Mouse (Mus musculus): ENCODE measurements around the gene Tmem97. TPM values are rescaled to one million over a fixed set of nuclear protein-coding genes. Genes with fewer than 3 reads are reported as not detected.
A peak's percentile ranks its signal among the peaks of the same experiment; 100 is the strongest.

Tmem97 gene
- polyA plus RNA-seq, 1 experiment from 2014 or later = 75.1 TPM

DNA sequence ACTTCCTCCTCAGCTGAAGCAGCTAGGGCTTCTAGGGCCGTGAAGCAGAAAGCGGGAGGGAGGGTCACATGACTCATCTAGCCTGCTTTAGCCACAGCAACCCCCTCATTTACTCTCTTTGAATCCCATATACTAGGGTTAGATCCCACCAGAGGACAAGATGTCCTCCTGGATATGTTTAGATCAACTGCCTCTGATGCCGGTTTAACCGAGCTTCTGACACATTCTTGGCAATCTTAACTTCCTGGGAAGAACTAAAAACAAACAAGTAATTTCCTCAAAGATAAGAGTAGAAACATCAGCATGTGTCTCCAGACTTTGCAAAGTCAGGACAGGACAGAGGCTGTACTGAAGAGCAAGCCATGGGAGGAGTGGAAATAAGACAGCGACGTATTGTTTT is 16.2 kb upstream of the Tmem97 start:
- H3K4me3 ChIP-seq (ENCODE audit: low read depth, low read length) = no peak overlapping the region
- no peaks in the 10 kb centered on the region for H3K36me3 ChIP-seq (ENCODE audit: control insufficient read depth, insufficient read depth, low read length)
- DNase-seq (ENCODE audit: low spot score) = no peak

DNA sequence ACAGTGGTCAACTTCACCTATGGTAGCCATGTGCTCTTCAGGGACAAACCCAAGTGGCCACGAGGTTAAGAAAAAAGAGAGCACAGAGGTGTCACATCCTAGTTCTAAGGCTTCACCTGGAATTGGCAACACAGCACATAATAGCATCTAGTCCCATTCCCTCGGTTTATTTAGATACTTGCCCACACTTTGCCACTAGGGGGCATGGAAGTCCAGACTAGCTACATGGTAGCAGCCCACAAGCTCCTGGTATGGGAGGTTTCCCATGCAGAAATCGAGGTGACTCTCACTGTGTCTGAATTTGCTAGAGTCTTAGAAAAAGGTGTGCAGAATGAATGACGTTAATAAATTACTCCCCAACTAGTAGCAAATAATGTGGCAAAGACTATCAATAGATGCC is 9.9 kb upstream of the Tmem97 start:
- 26% methylated on average over 4 of the region's 4 CpGs for WGBS
- peak; percentile 73 for DNase-seq (ENCODE audit: low spot score)
- H3K36me3 ChIP-seq (ENCODE audit: control insufficient read depth, insufficient read depth, low read length) = no peaks in the 10 kb centered on the region
- no peak overlapping the region for H3K9ac ChIP-seq (ENCODE audit: low read length)
- H3K27ac ChIP-seq (ENCODE audit: low read depth, low read length) = no peak overlapping the region
- H3K4me1 ChIP-seq (ENCODE audit: control insufficient read depth, insufficient read depth, low read length) = no peaks in the 10 kb centered on the region
- H3K27me3 ChIP-seq (ENCODE audit: control insufficient read depth, insufficient read depth, low read length) = no peaks in the 10 kb centered on the region
- no peak for ATAC-seq (ENCODE audit: insufficient read depth, low FRiP score, low TSS enrichment)
- no peak overlapping the region for H3K4me2 ChIP-seq (ENCODE audit: low read depth)
- H3K4me3 ChIP-seq (ENCODE audit: low read depth, low read length) = no peak overlapping the region
- H3K9me3 ChIP-seq (ENCODE audit: control insufficient read depth, low read length) = no peaks in the 10 kb centered on the region

More for the DNA sequence above, 16.2 kb upstream of the Tmem97 start:
- H3K9ac ChIP-seq (ENCODE audit: low read length) = no peak overlapping the region
- no peak overlapping the region for H3K4me2 ChIP-seq (ENCODE audit: low read depth)
- ATAC-seq (ENCODE audit: insufficient read depth, low FRiP score, low TSS enrichment) = no peak
- no peak overlapping the region for H3K27ac ChIP-seq (ENCODE audit: low read depth, low read length)
- no peaks in the 10 kb centered on the region for H3K9me3 ChIP-seq (ENCODE audit: control insufficient read depth, low read length)
- H3K27me3 ChIP-seq (ENCODE audit: control insufficient read depth, insufficient read depth, low read length) = no peaks in the 10 kb centered on the region
- 83% methylated on average over 6 of the region's 6 CpGs for WGBS
- H3K4me1 ChIP-seq (ENCODE audit: control insufficient read depth, insufficient read depth, low read length) = no peaks in the 10 kb centered on the region

DNA sequence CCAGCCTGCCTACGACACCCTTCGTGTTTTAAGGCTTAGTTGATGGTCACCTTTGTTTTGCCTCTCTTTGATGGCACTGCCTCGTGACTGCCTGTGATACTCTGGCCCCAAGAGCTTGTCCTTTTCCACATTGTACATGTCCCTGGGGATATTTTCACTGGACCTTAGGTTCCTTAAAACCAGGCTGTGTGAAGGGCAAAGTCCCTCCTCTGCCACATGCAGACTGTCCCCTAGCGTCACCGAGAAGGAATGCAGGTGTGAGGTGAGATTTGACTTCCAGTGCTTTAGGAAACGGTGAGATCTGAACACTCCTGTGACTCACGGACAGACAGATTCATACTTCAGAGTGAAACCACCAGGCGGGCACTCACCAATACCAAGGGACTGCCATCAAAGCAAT is 6.7 kb upstream of the Tmem97 start:
- Histone ChIP-seq H3K27me3 (ENCODE audit: control insufficient read depth, insufficient read depth, low read length) (no peaks in the 10 kb centered on the region), H3K9ac (ENCODE audit: low read length) (no peak overlapping the region), H3K9me3 (ENCODE audit: control insufficient read depth, low read length) (0 out of 2 replicates have a peak, but pooled peaks cover 2% of the 10 kb centered on the region), H3K4me1 (ENCODE audit: control insufficient read depth, insufficient read depth, low read length) (no peaks in the 10 kb centered on the region), H3K27ac (ENCODE audit: low read depth, low read length) (no peak overlapping the region), H3K4me3 (ENCODE audit: low read depth, low read length) (no peak overlapping the region), H3K4me2 (ENCODE audit: low read depth) (no peak overlapping the region), H3K36me3 (ENCODE audit: control insufficient read depth, insufficient read depth, low read length) (no peaks in the 10 kb centered on the region)
- no peak for DNase-seq (ENCODE audit: low spot score)
- WGBS = 60% methylated on average over 8 of the region's 8 CpGs
- ATAC-seq (ENCODE audit: insufficient read depth, low FRiP score, low TSS enrichment) = no peak

DNA sequence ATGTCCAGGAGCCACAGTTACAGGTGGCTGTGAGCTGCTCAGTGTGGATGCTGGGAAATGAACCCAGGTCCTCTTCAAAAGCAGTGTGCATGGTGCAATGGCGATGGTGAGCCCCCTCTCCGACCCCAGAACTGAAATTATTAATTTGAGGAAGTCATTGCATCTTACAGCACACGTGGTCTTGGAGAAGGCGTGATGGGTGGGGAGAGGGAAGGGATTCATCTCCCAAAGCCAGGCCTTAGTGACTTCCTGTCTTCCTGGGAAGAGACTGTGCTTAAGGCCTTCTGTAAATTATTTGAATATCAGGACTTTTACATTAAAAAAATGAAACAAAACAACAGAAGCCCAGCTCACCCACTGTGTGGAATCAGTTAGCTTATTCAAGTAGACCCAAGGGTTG is 5.5 kb upstream of the Tmem97 start:
- Histone ChIP-seq H3K9me3 (ENCODE audit: control insufficient read depth, low read length) (0 out of 2 replicates have a peak, but pooled peaks cover 2% of the 10 kb centered on the region), H3K9ac (ENCODE audit: low read length) (no peak overlapping the region), H3K36me3 (ENCODE audit: control insufficient read depth, insufficient read depth, low read length) (no peaks in the 10 kb centered on the region), H3K4me2 (ENCODE audit: low read depth) (no peak overlapping the region), H3K27ac (ENCODE audit: low read depth, low read length) (no peak overlapping the region), H3K4me3 (ENCODE audit: low read depth, low read length) (no peak overlapping the region), H3K4me1 (ENCODE audit: control insufficient read depth, insufficient read depth, low read length) (no peaks in the 10 kb centered on the region), H3K27me3 (ENCODE audit: control insufficient read depth, insufficient read depth, low read length) (no peaks in the 10 kb centered on the region)
- no peak for ATAC-seq (ENCODE audit: insufficient read depth, low FRiP score, low TSS enrichment)
- no peak for DNase-seq (ENCODE audit: low spot score)
- WGBS = 83% methylated on average over 4 of the region's 4 CpGs

DNA sequence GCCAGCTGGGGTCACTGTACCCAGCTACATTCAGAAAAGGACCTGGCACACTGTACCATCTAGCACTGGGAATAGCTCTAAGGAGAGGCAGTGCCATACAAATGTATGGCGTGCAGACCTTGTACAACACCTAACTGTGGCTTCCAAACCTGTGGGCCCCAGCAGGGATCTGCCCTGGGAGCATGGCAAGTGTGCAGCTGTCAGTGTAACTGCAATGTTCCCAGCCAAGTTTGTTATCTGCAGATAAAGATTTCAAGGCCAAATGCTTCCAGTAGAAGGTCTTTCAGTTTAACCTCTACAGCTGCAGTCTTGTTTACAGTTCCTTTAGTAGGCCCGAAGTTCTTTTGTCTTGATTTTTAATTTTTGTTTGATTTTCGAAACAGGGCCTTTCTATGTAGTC is 5.0 kb upstream of the Tmem97 start:
- ATAC-seq (ENCODE audit: insufficient read depth, low FRiP score, low TSS enrichment) (no peak), DNase-seq (ENCODE audit: low spot score) (no peak)
- Histone ChIP-seq H3K36me3 (ENCODE audit: control insufficient read depth, insufficient read depth, low read length) (no peaks in the 10 kb centered on the region), H3K27me3 (ENCODE audit: control insufficient read depth, insufficient read depth, low read length) (no peaks in the 10 kb centered on the region), H3K4me3 (ENCODE audit: low read depth, low read length) (no peak overlapping the region), H3K9ac (ENCODE audit: low read length) (no peak overlapping the region), H3K27ac (ENCODE audit: low read depth, low read length) (no peak overlapping the region), H3K4me2 (ENCODE audit: low read depth) (no peak overlapping the region), H3K9me3 (ENCODE audit: control insufficient read depth, low read length) (0 out of 2 replicates have a peak, but pooled peaks cover 2% of the 10 kb centered on the region), H3K4me1 (ENCODE audit: control insufficient read depth, insufficient read depth, low read length) (no peaks in the 10 kb centered on the region)
- 83% methylated on average over 3 of the region's 3 CpGs for whole genome bisulfite sequencing

DNA sequence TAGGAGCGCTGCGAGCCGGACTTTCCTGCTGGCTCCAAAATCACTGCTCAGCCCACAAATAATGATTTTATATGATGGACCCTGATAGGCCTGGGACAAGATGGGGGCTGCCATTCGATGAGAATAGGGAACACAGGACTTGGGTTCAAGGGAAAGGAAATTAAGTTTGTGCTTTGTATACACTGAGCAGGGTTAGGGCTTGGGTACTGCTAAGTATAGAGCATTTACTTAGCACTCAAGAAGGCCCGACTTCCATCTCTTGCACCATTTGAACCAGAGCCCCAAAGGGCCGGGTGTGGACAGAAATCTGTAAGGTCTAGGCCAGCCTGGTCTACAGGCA is 452 bp upstream of the Tmem97 start:
- Histone ChIP-seq H3K4me3 (ENCODE audit: low read depth, low read length) (peak overlapping the region; percentile 59), H3K4me2 (ENCODE audit: low read depth) (peak overlapping the region; percentile 72), H3K27ac (ENCODE audit: low read depth, low read length) (peak overlapping the region; percentile 72; the same call in 1 of the 2 replicates), H3K4me1 (ENCODE audit: control insufficient read depth, insufficient read depth, low read length) (peaks cover 13% of the 10 kb centered on the region), H3K9ac (ENCODE audit: low read length) (peak overlapping the region; percentile 65), H3K27me3 (ENCODE audit: control insufficient read depth, insufficient read depth, low read length) (no peaks in the 10 kb centered on the region), H3K36me3 (ENCODE audit: control insufficient read depth, insufficient read depth, low read length) (no peaks in the 10 kb centered on the region), H3K9me3 (ENCODE audit: control insufficient read depth, low read length) (0 out of 2 replicates have a peak, but pooled peaks cover 2% of the 10 kb centered on the region)
- WGBS = 37% methylated on average over 6 of the region's 6 CpGs
- ATAC-seq (ENCODE audit: insufficient read depth, low FRiP score, low TSS enrichment) (peak; percentile 29; the same call in 1 of the 2 replicates), DNase-seq (ENCODE audit: low spot score) (no peak)

DNA sequence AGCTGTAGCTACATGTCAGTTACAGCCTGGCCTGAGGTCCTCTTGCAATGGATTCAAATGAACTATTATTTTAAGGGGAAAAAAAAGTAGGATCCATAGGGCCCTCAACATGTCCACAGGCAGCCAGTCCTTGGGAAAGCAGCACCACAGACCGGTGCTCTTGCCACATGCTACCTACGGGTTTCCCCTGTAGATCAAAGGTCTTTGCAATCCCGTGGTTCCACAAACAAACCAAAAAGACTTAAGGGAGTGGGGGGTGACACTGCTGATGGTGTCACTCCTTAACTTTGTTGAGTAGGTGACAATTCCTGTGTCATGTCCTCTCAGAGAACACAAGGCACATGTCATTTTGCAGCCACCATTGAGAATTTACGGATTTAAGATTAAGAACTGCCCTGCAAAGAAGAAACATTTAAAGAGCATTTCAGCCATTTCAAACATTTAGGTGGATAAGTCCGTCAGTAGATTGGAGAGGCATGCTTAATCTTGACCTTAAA is 1.0 kb downstream of the Tmem97 start:
- WGBS = 20% methylated on average over 5 of the region's 5 CpGs
- Histone ChIP-seq H3K4me2 (ENCODE audit: low read depth) (peak overlapping the region; percentile 72), H3K36me3 (ENCODE audit: control insufficient read depth, insufficient read depth, low read length) (0 out of 2 replicates have a peak, but pooled peaks cover 2% of the 10 kb centered on the region), H3K27ac (ENCODE audit: low read depth, low read length) (no peak overlapping the region), H3K9ac (ENCODE audit: low read length) (peak overlapping the region; percentile 70), H3K27me3 (ENCODE audit: control insufficient read depth, insufficient read depth, low read length) (no peaks in the 10 kb centered on the region), H3K4me3 (ENCODE audit: low read depth, low read length) (peak overlapping the region; percentile 59), H3K4me1 (ENCODE audit: control insufficient read depth, insufficient read depth, low read length) (peaks cover 13% of the 10 kb centered on the region), H3K9me3 (ENCODE audit: control insufficient read depth, low read length) (0 out of 2 replicates have a peak, but pooled peaks cover 2% of the 10 kb centered on the region)
- DNase-seq (ENCODE audit: low spot score) (no peak), ATAC-seq (ENCODE audit: insufficient read depth, low FRiP score, low TSS enrichment) (no peak)

DNA sequence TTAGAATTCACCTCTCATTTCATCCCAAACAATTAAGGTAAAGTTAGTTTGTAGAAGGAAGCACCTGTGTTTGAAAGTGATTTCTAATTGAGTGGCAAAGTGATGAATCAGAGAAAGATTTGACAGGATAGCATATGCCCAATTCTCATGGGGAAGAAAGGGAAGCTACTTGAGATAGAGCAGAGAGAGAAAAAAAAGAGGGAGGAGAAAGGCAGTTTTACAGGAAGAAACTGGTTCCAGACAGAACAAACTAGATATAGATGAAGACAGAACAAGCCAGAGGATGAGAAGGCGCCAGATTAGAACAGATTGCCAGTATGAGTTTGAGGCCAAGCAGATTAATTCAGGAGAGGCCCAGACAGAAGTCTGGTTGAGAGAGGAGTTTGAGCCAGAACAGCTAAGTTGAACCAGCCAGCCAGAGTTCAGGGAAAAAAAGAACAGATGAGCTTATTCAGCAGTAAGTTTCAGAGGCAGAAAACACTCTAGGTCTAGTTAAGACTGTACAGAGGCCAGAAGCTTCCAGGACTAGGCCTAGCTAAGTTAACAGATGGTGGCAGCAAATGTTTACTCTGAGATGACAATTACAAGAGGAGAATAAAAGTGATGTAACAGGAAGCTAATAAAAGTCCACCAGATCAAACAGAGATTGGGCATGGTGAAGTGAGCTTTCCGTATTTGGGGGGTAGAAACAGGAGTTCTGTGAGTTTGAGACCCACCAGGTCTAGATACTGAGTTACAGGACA is 2.7 kb downstream of the Tmem97 start:
- H3K9ac ChIP-seq (ENCODE audit: low read length) = no peak overlapping the region
- H3K4me2 ChIP-seq (ENCODE audit: low read depth) = no peak overlapping the region
- H3K36me3 ChIP-seq (ENCODE audit: control insufficient read depth, insufficient read depth, low read length) = peaks cover 6% of the 10 kb centered on the region; the same call in 1 of the 2 replicates
- DNase-seq (ENCODE audit: low spot score) (no peak), ATAC-seq (ENCODE audit: insufficient read depth, low FRiP score, low TSS enrichment) (no peak)
- no peak overlapping the region for H3K27ac ChIP-seq (ENCODE audit: low read depth, low read length)
- H3K9me3 ChIP-seq (ENCODE audit: control insufficient read depth, low read length) = no peaks in the 10 kb centered on the region
- H3K27me3 ChIP-seq (ENCODE audit: control insufficient read depth, insufficient read depth, low read length) = no peaks in the 10 kb centered on the region
- WGBS = 85% methylated on average over 2 of the region's 2 CpGs
- no peak overlapping the region for H3K4me3 ChIP-seq (ENCODE audit: low read depth, low read length)
- H3K4me1 ChIP-seq (ENCODE audit: control insufficient read depth, insufficient read depth, low read length) = peaks cover 13% of the 10 kb centered on the region

DNA sequence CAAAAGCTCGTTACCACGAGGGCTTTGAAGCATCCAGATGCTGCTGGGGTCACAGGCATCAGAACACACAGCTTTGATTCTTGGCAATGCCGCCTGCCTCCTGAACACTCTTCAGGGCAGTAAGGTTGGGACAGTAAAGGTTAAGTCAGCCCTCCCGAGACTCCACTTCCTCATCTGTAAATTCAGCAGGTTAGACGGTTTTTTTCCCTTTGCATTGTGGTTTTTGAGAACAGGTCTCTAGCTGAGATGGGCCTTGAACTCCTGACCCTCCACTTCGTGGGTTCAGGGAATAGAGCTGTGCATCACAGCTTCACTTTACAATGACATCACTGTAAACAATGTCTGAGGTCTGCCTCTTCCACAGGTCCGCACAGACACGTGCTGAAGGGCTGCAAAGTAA is 5.4 kb downstream of the Tmem97 start:
- no peaks in the 10 kb centered on the region for H3K27me3 ChIP-seq (ENCODE audit: control insufficient read depth, insufficient read depth, low read length)
- no peak overlapping the region for H3K4me3 ChIP-seq (ENCODE audit: low read depth, low read length)
- no peak overlapping the region for H3K27ac ChIP-seq (ENCODE audit: low read depth, low read length)
- WGBS = 76% methylated on average over 8 of the region's 8 CpGs
- peaks cover 13% of the 10 kb centered on the region for H3K4me1 ChIP-seq (ENCODE audit: control insufficient read depth, insufficient read depth, low read length)
- ATAC-seq (ENCODE audit: insufficient read depth, low FRiP score, low TSS enrichment) (no peak), DNase-seq (ENCODE audit: low spot score) (no peak)
- no peak overlapping the region for H3K9ac ChIP-seq (ENCODE audit: low read length)
- H3K9me3 ChIP-seq (ENCODE audit: control insufficient read depth, low read length) = no peaks in the 10 kb centered on the region
- peaks cover 10% of the 10 kb centered on the region; the same call in 1 of the 2 replicates for H3K36me3 ChIP-seq (ENCODE audit: control insufficient read depth, insufficient read depth, low read length)
- H3K4me2 ChIP-seq (ENCODE audit: low read depth) = no peak overlapping the region
